Mouse (Mus musculus): ENCODE data around the gene Nptx2. TPM values are rescaled to one million over a fixed set of nuclear protein-coding genes. Genes with fewer than 3 reads are reported as not detected.

The Nptx2 gene
- polyA plus RNA-seq, 1 experiment from 2014 or later: 4.2 TPM

DNA sequence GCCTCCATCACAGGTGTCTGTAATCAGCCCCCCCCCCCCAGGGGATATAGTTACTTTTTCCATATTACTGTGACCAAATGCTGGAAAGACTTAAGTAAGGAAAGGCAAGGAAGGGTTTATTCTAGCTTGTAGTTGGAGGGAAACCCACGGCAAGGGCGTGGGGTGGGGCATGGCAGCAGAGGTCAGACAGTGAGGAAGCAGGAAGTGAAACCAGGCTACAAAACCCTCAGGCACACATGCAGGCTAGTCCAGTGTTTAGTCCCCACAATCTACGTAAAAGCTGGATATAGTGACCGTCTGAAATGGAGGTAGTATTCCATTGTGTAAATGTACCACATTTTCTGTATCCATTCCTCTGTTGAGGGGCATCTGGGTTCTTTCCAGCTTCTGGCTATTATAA, 30.5 kb upstream of the Nptx2 start:
- no peak for ATAC-seq (ENCODE audit: insufficient number of reproducible peaks, insufficient read depth, low FRiP score, low read depth)
- Histone ChIP-seq H3K9me3 (ENCODE audit: control insufficient read depth, low read depth, low read length) (no peaks in the 10 kb centered on the region), H3K36me3 (ENCODE audit: control insufficient read depth, insufficient read depth, low read length) (no peaks in the 10 kb centered on the region), H3K27ac (ENCODE audit: low read length) (no peak overlapping the region), H3K4me1 (ENCODE audit: control insufficient read depth, insufficient read depth, low read length) (no peaks in the 10 kb centered on the region), H3K4me3 (ENCODE audit: low read depth, low read length) (no peak overlapping the region), H3K4me2 (replicated peaks; ENCODE audit: low read depth, low read length) (no peak overlapping the region), H3K27me3 (ENCODE audit: control insufficient read depth, insufficient read depth, low read length) (no peaks in the 10 kb centered on the region), H3K9ac (replicated peaks; ENCODE audit: low read depth, low read length) (no peak overlapping the region)
- 74% methylated on average over 4 of the region's 4 CpGs for WGBS

DNA sequence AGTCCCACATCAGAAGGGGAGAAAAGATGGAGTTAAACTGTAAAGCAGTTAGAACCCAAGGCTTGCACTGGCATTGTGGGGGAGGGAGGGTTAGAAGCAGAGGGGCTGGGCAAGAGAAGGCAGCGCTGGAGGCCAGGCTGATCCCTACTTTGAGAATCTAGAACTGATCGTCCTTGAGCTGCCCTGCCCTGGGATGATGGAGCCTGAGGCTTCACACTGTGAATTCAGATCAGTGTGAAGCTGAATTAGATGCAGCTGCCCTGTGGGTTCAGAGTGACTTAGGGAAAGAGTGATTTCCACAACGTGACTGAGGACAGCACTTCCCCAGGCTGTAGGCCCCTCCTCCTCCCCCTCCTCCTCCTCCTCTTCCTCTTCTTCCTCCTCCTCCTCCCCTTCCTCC, 25.6 kb upstream of the Nptx2 start:
- no peak overlapping the region for H3K4me3 ChIP-seq (ENCODE audit: low read depth, low read length)
- H3K27me3 ChIP-seq (ENCODE audit: control insufficient read depth, insufficient read depth, low read length): no peaks in the 10 kb centered on the region
- 40% methylated on average over 3 of the region's 3 CpGs for WGBS
- H3K36me3 ChIP-seq (ENCODE audit: control insufficient read depth, insufficient read depth, low read length): no peaks in the 10 kb centered on the region
- H3K9ac ChIP-seq (replicated peaks; ENCODE audit: low read depth, low read length): no peak overlapping the region
- no peak overlapping the region for H3K4me2 ChIP-seq (replicated peaks; ENCODE audit: low read depth, low read length)
- no peaks in the 10 kb centered on the region for H3K4me1 ChIP-seq (ENCODE audit: control insufficient read depth, insufficient read depth, low read length)
- ATAC-seq (ENCODE audit: insufficient number of reproducible peaks, insufficient read depth, low FRiP score, low read depth): no peak
- no peak overlapping the region for H3K27ac ChIP-seq (ENCODE audit: low read length)
- H3K9me3 ChIP-seq (ENCODE audit: control insufficient read depth, low read depth, low read length): no peaks in the 10 kb centered on the region

DNA sequence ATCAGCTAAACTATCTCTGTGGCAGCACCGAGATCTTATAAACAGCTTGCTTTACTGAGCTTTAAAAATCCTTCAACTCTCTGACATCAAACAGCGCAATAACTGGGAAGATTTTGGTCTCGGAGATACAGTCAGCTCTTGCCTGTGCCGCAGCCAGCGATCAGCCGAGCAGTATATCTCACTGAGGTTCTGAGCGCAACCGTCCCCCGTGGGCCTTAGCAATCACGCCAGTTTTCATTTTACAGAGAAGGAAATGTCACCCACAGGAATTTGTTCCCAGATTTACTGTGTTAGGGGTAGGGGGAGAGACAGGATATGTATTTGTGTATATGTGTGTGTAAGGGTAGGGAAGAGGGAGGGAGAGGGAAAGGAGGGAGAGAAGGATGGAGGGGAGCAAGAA, 20.9 kb upstream of the Nptx2 start:
- no peaks in the 10 kb centered on the region for H3K4me1 ChIP-seq (ENCODE audit: control insufficient read depth, insufficient read depth, low read length)
- H3K4me2 ChIP-seq (replicated peaks; ENCODE audit: low read depth, low read length): no peak overlapping the region
- ATAC-seq (ENCODE audit: insufficient number of reproducible peaks, insufficient read depth, low FRiP score, low read depth): no peak
- no peak overlapping the region for H3K4me3 ChIP-seq (ENCODE audit: low read depth, low read length)
- no peaks in the 10 kb centered on the region for H3K9me3 ChIP-seq (ENCODE audit: control insufficient read depth, low read depth, low read length)
- no peaks in the 10 kb centered on the region for H3K27me3 ChIP-seq (ENCODE audit: control insufficient read depth, insufficient read depth, low read length)
- H3K36me3 ChIP-seq (ENCODE audit: control insufficient read depth, insufficient read depth, low read length): no peaks in the 10 kb centered on the region
- no peak overlapping the region for H3K9ac ChIP-seq (replicated peaks; ENCODE audit: low read depth, low read length)
- WGBS: 75% methylated on average over 10 of the region's 10 CpGs
- H3K27ac ChIP-seq (ENCODE audit: low read length): no peak overlapping the region

DNA sequence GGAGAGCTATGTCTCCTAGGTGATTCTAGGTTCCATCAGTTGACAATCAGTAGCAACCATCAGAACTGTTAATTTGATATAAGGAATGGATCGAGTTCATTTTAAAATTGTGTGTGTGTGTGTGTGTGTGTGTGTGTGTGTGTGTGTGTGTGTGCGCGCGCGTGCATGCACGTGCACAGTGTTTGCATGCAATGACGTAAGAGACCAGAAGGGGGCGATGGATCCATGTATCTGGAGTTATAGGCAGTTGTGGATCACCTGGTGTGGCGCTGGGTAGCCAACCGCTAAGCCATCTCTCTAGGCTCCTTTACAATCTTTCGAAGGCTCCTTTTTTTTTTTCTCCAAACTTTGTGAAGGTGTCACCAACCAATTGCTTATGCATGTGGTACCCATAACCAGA, 16.6 kb upstream of the Nptx2 start:
- Histone ChIP-seq H3K27ac (ENCODE audit: low read length) (no peak overlapping the region), H3K9me3 (ENCODE audit: control insufficient read depth, low read depth, low read length) (no peaks in the 10 kb centered on the region), H3K4me3 (ENCODE audit: low read depth, low read length) (no peak overlapping the region), H3K27me3 (ENCODE audit: control insufficient read depth, insufficient read depth, low read length) (no peaks in the 10 kb centered on the region), H3K4me1 (ENCODE audit: control insufficient read depth, insufficient read depth, low read length) (no peaks in the 10 kb centered on the region), H3K36me3 (ENCODE audit: control insufficient read depth, insufficient read depth, low read length) (no peaks in the 10 kb centered on the region), H3K9ac (replicated peaks; ENCODE audit: low read depth, low read length) (no peak overlapping the region), H3K4me2 (replicated peaks; ENCODE audit: low read depth, low read length) (no peak overlapping the region)
- 89% methylated on average over 11 of the region's 11 CpGs for WGBS
- ATAC-seq (ENCODE audit: insufficient number of reproducible peaks, insufficient read depth, low FRiP score, low read depth): no peak

DNA sequence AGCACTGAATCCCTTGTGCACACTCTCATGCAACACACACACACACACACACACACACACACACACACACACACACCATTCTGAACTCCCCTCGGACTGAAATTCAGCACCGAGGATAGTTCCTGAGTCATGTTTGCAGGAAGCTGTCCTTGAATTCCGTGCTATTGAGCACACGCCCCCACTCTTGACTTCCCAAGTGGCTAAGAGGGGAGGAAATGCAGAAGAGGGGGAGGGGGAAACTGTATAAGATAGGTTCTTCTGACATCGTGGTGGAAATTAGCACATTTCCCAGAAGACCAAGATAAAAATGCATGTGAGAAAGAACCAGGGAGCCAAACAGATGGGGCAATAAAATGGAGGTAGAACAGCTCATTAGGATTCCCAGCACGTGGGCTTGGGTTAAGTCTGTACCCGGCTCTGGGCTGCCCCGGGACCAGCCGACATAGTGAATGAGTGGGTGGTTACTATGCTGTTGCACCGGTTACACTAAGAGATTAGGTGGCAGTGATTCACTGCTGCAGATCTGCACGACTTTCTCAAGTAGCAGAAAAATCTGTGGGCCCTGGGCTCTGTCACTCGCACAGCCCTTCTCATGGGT, 2.9 kb upstream of the Nptx2 start:
- Histone ChIP-seq H3K4me1 (ENCODE audit: control insufficient read depth, insufficient read depth, low read length) (no peaks in the 10 kb centered on the region), H3K9me3 (ENCODE audit: control insufficient read depth, low read depth, low read length) (no peaks in the 10 kb centered on the region), H3K4me3 (ENCODE audit: low read depth, low read length) (no peak overlapping the region), H3K27ac (ENCODE audit: low read length) (no peak overlapping the region), H3K9ac (replicated peaks; ENCODE audit: low read depth, low read length) (no peak overlapping the region), H3K27me3 (ENCODE audit: control insufficient read depth, insufficient read depth, low read length) (peaks cover 17% of the 10 kb centered on the region), H3K36me3 (ENCODE audit: control insufficient read depth, insufficient read depth, low read length) (no peaks in the 10 kb centered on the region), H3K4me2 (replicated peaks; ENCODE audit: low read depth, low read length) (no peak overlapping the region)
- ATAC-seq (ENCODE audit: insufficient number of reproducible peaks, insufficient read depth, low FRiP score, low read depth): no peak
- WGBS: 21% methylated on average over 12 of the region's 12 CpGs

DNA sequence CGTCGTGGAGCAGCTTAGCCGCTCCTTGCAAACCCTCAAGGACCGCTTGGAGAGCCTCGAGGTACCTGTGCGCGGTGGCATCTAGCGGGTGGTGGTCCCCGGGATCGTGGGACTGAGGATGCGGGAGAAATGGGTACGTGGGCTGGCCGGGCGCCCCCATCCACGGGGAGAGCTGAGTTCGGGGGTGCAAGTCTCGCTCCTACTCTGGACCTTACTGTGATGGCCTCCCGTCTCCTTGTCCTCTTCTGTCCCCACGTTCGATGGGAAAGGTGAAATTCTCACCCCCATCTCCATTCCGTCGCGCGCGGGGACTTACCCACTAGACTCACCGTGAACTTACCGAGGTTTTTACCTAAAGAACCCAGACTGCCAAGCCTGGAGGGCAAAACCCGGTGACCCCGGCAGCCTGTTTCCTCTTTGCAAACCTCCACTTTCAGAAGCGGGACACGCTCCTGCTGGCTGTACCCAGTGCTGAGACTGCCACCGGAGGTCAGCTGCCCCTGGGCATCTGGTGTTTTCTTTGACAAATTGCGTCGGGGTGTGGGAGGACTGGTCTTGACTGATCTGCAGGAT, 807 bp downstream of the Nptx2 start:
- peak overlapping the region; percentile 48 for H3K4me2 ChIP-seq (replicated peaks; ENCODE audit: low read depth, low read length)
- H3K9ac ChIP-seq (replicated peaks; ENCODE audit: low read depth, low read length): 0 out of 2 replicates have a peak overlapping the region, but pooled peaks have one; percentile 14
- 6% methylated on average over 34 of the region's 34 CpGs for WGBS
- ATAC-seq (ENCODE audit: insufficient number of reproducible peaks, insufficient read depth, low FRiP score, low read depth): no peak
- peak overlapping the region; percentile 31 for H3K4me3 ChIP-seq (ENCODE audit: low read depth, low read length)
- H3K27me3 ChIP-seq (ENCODE audit: control insufficient read depth, insufficient read depth, low read length): peaks cover 24% of the 10 kb centered on the region
- no peaks in the 10 kb centered on the region for H3K36me3 ChIP-seq (ENCODE audit: control insufficient read depth, insufficient read depth, low read length)
- no peaks in the 10 kb centered on the region for H3K9me3 ChIP-seq (ENCODE audit: control insufficient read depth, low read depth, low read length)
- no peak overlapping the region for H3K27ac ChIP-seq (ENCODE audit: low read length)
- no peaks in the 10 kb centered on the region for H3K4me1 ChIP-seq (ENCODE audit: control insufficient read depth, insufficient read depth, low read length)

DNA sequence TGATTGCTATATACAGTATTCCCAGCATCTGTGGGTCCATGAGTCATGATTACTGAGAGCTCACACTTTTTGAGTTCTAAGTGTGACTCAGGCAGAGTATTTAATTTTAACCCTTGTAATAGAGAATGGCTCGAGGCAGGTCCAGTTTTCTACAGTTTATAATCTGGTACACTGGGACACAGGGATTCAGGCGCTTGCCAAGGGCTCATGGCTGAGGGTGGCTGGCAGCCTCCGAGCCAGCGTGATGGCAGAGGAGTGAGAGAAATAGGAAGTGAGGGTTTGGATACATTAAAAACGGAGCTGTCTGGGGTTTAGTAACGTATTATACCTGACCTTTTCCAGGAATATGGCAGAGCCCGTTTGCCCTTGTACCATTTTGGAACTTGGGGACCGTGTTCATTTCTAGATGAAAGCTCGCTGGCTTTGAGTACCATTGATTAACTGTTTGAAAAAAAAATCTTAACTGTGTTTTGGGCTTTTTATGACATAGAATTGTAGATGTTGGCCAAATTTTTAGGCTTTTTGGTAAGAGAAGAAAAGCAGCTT, 1.7 kb downstream of the Nptx2 start:
- peaks cover 24% of the 10 kb centered on the region for H3K27me3 ChIP-seq (ENCODE audit: control insufficient read depth, insufficient read depth, low read length)
- no peak for ATAC-seq (ENCODE audit: insufficient number of reproducible peaks, insufficient read depth, low FRiP score, low read depth)
- no peak overlapping the region for H3K27ac ChIP-seq (ENCODE audit: low read length)
- H3K9ac ChIP-seq (replicated peaks; ENCODE audit: low read depth, low read length): no peak overlapping the region
- peak overlapping the region; percentile 37 for H3K4me2 ChIP-seq (replicated peaks; ENCODE audit: low read depth, low read length)
- WGBS: 21% methylated on average over 9 of the region's 9 CpGs
- H3K36me3 ChIP-seq (ENCODE audit: control insufficient read depth, insufficient read depth, low read length): no peaks in the 10 kb centered on the region
- no peaks in the 10 kb centered on the region for H3K4me1 ChIP-seq (ENCODE audit: control insufficient read depth, insufficient read depth, low read length)
- peak overlapping the region; percentile 31 for H3K4me3 ChIP-seq (ENCODE audit: low read depth, low read length)
- H3K9me3 ChIP-seq (ENCODE audit: control insufficient read depth, low read depth, low read length): no peaks in the 10 kb centered on the region

DNA sequence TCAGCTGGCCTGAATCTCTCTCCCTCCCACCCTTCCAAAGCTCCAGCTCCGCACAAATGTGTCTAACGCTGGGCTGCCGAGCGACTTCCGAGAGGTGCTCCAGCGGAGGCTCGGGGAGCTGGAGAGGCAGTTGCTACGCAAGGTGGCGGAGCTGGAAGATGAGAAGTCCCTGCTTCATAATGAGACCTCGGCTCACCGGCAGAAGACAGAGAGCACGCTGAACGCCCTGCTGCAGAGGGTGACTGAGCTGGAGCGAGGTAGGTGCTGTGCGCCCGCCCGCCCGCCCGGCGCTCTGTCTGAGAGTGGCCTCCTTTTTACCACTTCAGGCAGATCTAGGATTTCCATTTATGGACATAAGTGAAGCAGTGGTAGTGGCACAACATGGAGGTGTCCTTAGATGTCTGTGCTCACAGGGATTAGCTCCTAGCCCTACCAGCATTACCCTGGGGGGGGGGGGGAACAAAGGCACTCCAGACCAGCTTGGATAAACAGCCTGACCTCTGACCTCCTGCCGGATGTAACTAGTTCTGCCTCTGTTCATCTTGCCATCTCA, 2.5 kb downstream of the Nptx2 start:
- H3K36me3 ChIP-seq (ENCODE audit: control insufficient read depth, insufficient read depth, low read length): no peaks in the 10 kb centered on the region
- no peak for ATAC-seq (ENCODE audit: insufficient number of reproducible peaks, insufficient read depth, low FRiP score, low read depth)
- no peak overlapping the region for H3K27ac ChIP-seq (ENCODE audit: low read length)
- H3K27me3 ChIP-seq (ENCODE audit: control insufficient read depth, insufficient read depth, low read length): peaks cover 24% of the 10 kb centered on the region
- peak overlapping the region; percentile 31 for H3K4me3 ChIP-seq (ENCODE audit: low read depth, low read length)
- H3K9me3 ChIP-seq (ENCODE audit: control insufficient read depth, low read depth, low read length): no peaks in the 10 kb centered on the region
- WGBS: 8% methylated on average over 21 of the region's 21 CpGs
- H3K9ac ChIP-seq (replicated peaks; ENCODE audit: low read depth, low read length): peak overlapping the region; percentile 18; the same call in 1 of the 2 replicates
- peak overlapping the region; percentile 37 for H3K4me2 ChIP-seq (replicated peaks; ENCODE audit: low read depth, low read length)
- H3K4me1 ChIP-seq (ENCODE audit: control insufficient read depth, insufficient read depth, low read length): no peaks in the 10 kb centered on the region
